Mouse (Mus musculus) telencephalon, adult 2 months (tissue): ENCODE results near the gene Dscam.
A peak's percentile ranks its signal among the peaks of the same experiment; 100 is the strongest.
"Not testable (repeated sequence)": the region's sequence is repeated elsewhere in the genome, so short reads cannot be mapped to it uniquely, and the experiment has no call there.

Source experiments
- DNase-seq: peaks from one replicate; pipeline ENCODE4 v3.0.0-alpha.2; 2011; ENCODE audit warnings: low read depth, low spot score

Dscam gene

DNA sequence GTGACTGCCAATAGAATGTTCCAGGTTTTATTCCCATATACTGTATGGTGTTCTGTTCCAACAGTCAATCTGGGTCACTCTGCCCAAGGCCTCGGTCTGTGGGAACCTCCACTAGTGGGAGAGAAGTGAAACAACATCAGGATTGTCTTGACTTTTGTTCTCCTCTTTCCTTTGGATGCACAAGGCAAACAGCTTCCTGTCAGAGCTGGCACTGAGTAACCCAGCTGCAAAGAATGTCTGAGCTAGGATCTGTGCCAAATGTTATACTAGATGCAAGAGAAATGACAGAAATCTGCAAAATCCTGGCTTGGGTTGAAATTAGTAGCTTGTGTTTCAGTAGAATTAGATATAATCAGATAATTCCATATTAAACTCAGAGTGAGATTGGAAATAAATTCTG, 282.5 kb downstream of the Dscam start:
- peak; percentile 45 for DNase-seq

GRCm38 (mm10) chr16:96885817-96886216, 284.7 kb downstream of the Dscam start:
- DNase-seq, result no peak

- not testable (repeated sequence) for DNase-seq
These were observed 286.0 kb downstream of the Dscam start for GRCm38 (mm10) chr16:96884590-96884989.

GRCm38 (mm10) chr16:96877271-96877670, 293.3 kb downstream of the Dscam start:
- no peak for DNase-seq

- DNase-seq, result no peak
These were observed 297.8 kb downstream of the Dscam start for GRCm38 (mm10) chr16:96872799-96873198.

DNA sequence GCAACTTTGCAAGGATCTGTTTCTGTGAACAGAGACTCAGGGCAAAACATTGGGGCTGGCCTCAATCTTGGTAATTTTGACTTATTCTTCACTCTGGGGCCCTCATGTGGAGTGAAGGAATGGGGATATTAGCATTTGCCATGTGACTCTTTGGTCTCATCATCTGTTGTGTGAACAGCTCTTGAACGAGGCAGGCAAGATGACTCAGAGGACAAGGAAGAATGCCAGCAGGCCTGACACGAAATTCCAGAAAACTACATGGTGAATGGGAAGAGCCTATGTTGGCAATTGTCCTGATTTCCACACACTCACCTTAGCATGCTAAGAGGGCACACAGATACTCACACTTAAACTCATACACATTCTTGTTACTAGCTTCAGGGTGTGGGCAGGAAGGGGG, 313.0 kb downstream of the Dscam start:
- peak; percentile 61 for DNase-seq

DNA sequence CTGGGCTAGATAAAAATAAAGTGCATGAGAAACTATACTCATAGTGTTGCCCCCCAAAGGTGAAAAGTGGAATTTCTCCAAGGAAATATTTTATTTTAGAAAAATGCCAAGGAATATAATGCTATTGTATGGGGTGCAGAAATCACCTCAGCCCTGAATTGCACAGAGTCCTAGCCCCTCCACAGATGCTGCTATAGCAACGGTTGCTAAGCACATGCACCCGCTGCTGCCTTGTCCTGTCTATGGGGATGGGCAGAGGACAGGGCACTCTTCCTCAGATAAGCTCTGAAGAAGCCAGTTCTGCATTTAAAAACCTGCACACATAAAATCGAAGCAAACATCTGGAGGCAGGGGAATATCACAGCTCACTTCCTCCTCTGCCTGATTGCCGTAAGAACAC, 315.5 kb downstream of the Dscam start:
- no peak for DNase-seq

GRCm38 (mm10) chr16:96852383-96852782, 318.2 kb downstream of the Dscam start:
- no peak for DNase-seq

- DNase-seq, result no peak
These were observed 321.6 kb downstream of the Dscam start for GRCm38 (mm10) chr16:96848916-96849315.

DNA sequence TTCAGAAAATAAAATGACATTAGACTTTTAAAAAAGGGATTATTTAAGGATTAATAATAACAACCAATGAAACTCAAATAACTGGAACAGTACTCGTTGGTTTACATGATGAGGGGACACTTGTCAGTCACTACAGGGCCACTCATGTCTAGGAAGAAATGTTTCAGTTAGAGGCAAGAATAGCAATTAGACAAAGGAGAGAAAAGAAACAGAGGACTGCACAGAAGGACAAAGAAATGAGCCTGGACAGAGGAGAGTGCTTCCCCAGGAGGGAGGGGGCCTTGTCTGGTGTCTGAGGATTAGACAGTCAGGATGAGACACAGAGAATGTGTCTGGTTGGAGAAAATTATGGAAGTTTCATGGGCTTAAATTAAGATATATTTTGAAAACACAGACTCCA, 324.0 kb downstream of the Dscam start:
- no peak for DNase-seq

DNA sequence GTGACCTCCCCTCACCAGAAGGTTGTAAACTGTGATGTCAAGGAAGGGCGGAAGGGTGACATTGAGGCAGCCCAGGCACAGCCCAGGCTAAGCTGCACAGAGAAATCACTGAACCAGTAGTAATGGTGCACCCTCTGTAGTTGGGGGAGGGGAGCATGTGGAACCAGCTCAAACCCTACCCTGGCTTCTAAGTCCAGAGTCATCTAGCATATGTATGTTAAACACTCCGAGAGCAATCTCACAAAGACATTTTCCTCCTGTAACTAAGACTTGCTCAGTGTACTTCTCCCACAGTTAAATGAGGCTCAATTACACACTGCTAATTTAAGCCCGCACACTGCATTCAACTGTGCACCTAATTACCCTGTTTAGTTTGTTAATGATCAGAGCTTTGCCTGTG, 324.4 kb downstream of the Dscam start:
- DNase-seq, result no peak

- DNase-seq, result no peak
These were observed 325.0 kb downstream of the Dscam start for GRCm38 (mm10) chr16:96845475-96846098.

GRCm38 (mm10) chr16:96843691-96844400, 326.7 kb downstream of the Dscam start:
- peak; percentile 73 for DNase-seq

DNA sequence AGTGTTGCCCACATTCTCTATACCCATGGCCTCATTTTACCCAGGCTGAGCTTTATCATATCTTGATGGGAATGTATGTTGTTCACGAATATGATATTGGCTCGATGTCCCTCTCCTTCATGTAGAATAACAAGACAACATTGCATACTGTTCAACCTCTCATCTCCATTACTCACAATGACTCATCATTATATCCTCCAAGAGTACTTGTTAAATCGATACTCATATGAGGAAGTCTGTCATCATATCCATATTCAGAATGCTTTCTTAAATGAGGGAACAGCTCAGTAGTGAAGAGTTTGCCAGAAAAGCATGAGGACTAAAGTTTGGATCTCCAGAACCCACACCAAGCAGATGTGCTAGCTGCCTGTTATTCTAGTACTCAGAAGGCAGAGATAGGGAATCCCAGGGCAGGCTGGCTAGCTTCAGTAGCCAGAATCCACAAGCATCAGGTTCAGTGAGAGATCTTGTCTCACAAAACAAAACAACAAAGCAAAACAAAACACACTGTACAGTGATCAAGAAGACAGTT, 327.7 kb downstream of the Dscam start:
- DNase-seq, result no peak

GRCm38 (mm10) chr16:96819649-96820048, 350.9 kb downstream of the Dscam start:
- DNase-seq, result peak; percentile 58

- no peak for DNase-seq
These were observed 364.3 kb downstream of the Dscam start for GRCm38 (mm10) chr16:96806298-96806697.

DNA sequence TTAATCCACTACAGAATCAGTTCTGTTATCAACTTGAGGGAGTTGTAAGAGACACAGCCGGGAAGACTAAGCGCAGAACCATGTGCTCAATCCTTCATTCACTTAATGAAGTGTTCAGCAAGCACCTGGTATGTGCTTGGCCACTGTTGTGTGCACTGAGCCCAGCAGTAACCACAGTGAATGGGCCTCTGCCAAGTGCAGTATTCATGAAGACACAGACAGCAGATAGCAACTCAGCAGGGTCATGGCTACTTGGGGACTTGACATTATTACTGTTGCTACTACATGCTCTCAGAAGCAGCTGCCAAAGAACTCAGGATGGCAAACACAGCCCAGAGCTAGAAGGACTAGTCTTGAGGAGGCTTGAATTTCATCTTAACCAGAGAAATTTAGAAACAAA, 367.9 kb downstream of the Dscam start:
- no peak for DNase-seq

DNA sequence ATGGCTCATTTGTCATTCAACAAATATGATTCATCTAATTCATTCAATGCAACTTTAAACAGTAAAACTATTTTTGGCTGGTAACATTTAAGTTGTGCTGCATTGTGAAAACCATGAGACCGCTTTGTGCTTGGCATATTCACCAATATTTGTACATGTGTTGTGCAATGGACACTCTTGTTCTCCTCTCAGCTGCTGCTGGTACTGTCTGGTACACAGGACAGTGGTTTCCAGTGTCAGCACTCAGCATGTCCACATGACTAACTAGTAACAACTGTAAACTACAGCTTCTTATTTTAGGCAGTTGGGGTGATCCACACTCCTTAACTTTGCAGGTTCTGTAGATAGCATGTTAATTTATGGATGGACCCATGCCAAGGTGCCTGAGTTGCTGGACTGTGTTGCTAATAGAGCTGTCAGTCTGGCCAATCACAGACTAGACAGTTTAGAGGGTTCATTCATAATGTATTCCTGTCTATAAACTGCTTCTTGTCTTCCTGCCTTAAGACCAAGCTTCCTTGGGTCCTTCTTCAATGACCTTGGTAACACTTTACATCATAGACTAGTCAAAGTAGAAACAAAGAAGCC, 368.8 kb downstream of the Dscam start:
- no peak for DNase-seq

DNA sequence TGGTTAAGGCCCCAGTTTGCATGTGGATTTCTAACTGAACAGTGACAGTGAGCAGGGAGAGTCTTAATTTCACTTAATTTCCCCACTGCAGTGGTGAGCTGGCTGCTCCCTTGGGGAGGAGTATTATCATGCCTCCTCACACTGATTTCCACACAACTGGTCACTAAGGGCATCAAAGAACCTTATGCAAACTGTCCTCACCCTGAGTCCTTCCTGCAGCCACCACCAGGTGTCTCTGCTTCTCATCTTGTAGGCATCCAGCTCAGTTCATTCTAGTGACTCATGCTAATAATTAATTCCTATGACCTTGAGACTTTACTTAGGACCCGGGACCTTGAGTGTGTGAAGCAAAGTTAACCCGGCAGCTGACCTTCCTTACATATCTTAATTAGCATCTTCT, 375.1 kb downstream of the Dscam start:
- DNase-seq, result no peak

- DNase-seq, result no peak
These were observed 379.2 kb downstream of the Dscam start for GRCm38 (mm10) chr16:96791307-96791706.

DNA sequence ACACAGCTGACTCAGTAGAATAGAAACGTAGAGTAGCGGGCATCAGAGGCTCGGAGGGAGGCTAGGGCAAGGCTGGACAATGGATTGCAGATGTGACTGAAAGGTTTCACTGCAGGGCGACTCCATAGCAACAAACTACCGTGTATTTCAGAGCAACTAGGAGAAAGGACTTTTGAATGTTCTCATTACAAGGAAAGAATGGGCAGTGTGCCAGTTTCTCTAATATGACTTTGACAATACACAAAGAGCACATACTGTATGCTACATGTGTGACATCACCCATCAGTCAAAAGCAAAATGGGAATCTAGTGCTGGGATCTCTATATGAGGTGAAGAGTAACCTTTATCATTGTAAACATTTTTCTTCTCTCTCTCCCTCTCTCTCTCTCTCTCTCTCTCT, 382.3 kb downstream of the Dscam start:
- no peak for DNase-seq

DNA sequence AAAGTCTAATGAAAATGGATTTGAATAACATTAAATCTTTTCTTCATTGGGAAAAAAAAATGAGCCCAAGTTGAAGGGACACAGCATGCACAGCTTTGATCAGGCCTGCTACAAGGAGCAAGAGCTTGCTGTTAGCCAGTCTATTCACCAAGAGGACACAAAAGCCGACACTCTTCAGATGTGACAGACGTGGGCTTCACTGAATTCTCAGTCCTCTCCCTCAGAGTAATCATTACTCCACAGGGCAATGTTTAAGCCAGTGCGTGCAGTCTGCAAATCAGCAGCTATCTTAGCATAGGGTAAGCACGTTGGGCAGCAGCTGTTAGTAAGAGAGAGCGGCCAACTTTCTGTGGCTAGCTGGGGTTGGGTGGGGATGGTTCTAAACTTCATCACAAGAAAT, 391.5 kb downstream of the Dscam start:
- DNase-seq, result no peak

- DNase-seq, result no peak
These were observed 396.3 kb downstream of the Dscam start for GRCm38 (mm10) chr16:96774245-96774644.
